Mouse (Mus musculus) heart, embryonic 16.5 days (tissue): ENCODE results near the gene Abhd6. TPM values are rescaled to one million over a fixed set of nuclear protein-coding genes. Genes with fewer than 3 reads are reported as not detected.
"Not testable (repeated sequence)": the region's sequence is repeated elsewhere in the genome, so short reads cannot be mapped to it uniquely, and the experiment has no call there.

Experiments
- ATAC-seq: fragments of 200-750 bp; cut with Nextera tagmentation; replicated peaks from 2 replicates; pipeline ENCODE4 v1.8.0; 2017; ENCODE audit warnings: moderate number of reproducible peaks; ENCODE audit not compliant: insufficient read depth, low FRiP score; ENCODE audit errors: extremely low read depth
- H3K27ac ChIP-seq: fragments of 300-500 bp; sonication (generic); 2 replicates; pipeline ENCODE4 v1.5.1; 2014; ENCODE audit warnings: mild to moderate bottlenecking, low read length, control low read depth, moderate library complexity
- H3K27me3 ChIP-seq: fragments of 300-500 bp; sonication (generic); 2 replicates; pipeline ENCODE4 v1.6.1; 2014; ENCODE audit warnings: low read length, mixed read lengths; ENCODE audit not compliant: control insufficient read depth, insufficient read depth
- H3K36me3 ChIP-seq: fragments of 300-500 bp; sonication (generic); 2 replicates; pipeline ENCODE4 v1.6.1; 2014; ENCODE audit not compliant: control insufficient read depth, insufficient read depth
- H3K4me1 ChIP-seq: fragments of 300-500 bp; sonication (generic); 2 replicates; pipeline ENCODE4 v1.6.1; 2014; ENCODE audit warnings: low read length, mixed read lengths; ENCODE audit not compliant: control insufficient read depth, insufficient read depth
- H3K4me2 ChIP-seq: fragments of 300-500 bp; sonication (generic); 2 replicates; pipeline ENCODE4 v1.6.1; 2014; ENCODE audit warnings: low read depth, mild to moderate bottlenecking, control low read depth, low read length
- H3K4me3 ChIP-seq: fragments of 300-500 bp; sonication (generic); 2 replicates; pipeline ENCODE4 v1.5.1; 2014; ENCODE audit warnings: mild to moderate bottlenecking, control low read depth, low read length
- H3K9ac ChIP-seq: fragments of 300-500 bp; sonication (generic); 2 replicates; pipeline ENCODE4 v1.6.1; 2014; ENCODE audit warnings: low read length, control low read depth
- H3K9me3 ChIP-seq: fragments of 300-500 bp; sonication (generic); replicated peaks from 2 replicates; pipeline ENCODE4 v1.6.1; 2016; ENCODE audit warnings: low read length; ENCODE audit not compliant: control insufficient read depth
- WGBS: fragments of 180-500 bp; shearing (Covaris S2); extraction: QIAGEN DNeasy Blood & Tissue Kit; methylation state at CpG from one replicate; pipeline ENCODE4 v1.1.7; 2014; 5-methylcytosine and 5-hydroxymethylcytosine counted together
- polyA plus RNA-seq: library from polyadenylated mRNA; unstranded; fragments of >200 nt; fragmentation: Nextera tagmentation; extraction: Ambion mirVana; gene quantifications from 2 replicates; pipeline ENCODE4 v1.2.1, GENCODE M21; 2015

Gene Abhd6
- polyA plus RNA-seq, 1 experiment from 2014 or later, result 13.1 TPM

- Histone ChIP-seq H3K9ac (peak overlapping the region; percentile 78), H3K9me3 (no peaks in the 10 kb centered on the region), H3K4me2 (peak overlapping the region; percentile 96), H3K36me3 (no peaks in the 10 kb centered on the region), H3K27ac (0 out of 2 replicates have a peak overlapping the region, but pooled peaks have one; percentile 13), H3K4me3 (peak overlapping the region; percentile 86), H3K27me3 (peaks cover 12% of the 10 kb centered on the region; the same call in 1 of the 2 replicates), H3K4me1 (peaks cover 15% of the 10 kb centered on the region)
- under 1% methylated on average over 23 of the region's 23 CpGs for WGBS
- ATAC-seq, result no peak
These were observed 480 bp downstream of the Abhd6 start for GRCm38 (mm10) chr14:8003093-8003670.

- Histone ChIP-seq H3K4me1 (peaks cover 15% of the 10 kb centered on the region), H3K9ac (peak overlapping the region; percentile 78), H3K9me3 (no peaks in the 10 kb centered on the region), H3K27me3 (peaks cover 12% of the 10 kb centered on the region; the same call in 1 of the 2 replicates), H3K36me3 (no peaks in the 10 kb centered on the region), H3K4me3 (peak overlapping the region; percentile 86), H3K4me2 (peak overlapping the region; percentile 96), H3K27ac (no peak overlapping the region)
- WGBS, result 50% methylated on average over 18 of the region's 18 CpGs
- no peak for ATAC-seq
These were observed 1.3 kb downstream of the Abhd6 start for GRCm38 (mm10) chr14:8003727-8004670.

- peaks cover 15% of the 10 kb centered on the region for H3K4me1 ChIP-seq
- H3K27me3 ChIP-seq, H3K9ac ChIP-seq, ATAC-seq, H3K4me3 ChIP-seq, H3K36me3 ChIP-seq, H3K9me3 ChIP-seq, H3K27ac ChIP-seq, H3K4me2 ChIP-seq: not testable (repeated sequence)
- WGBS, result 68% methylated on average over 3 of the region's 3 CpGs
These were observed 3.4 kb downstream of the Abhd6 start for GRCm38 (mm10) chr14:8006061-8006460.

- no peak overlapping the region for H3K4me2 ChIP-seq
- no peak for ATAC-seq
These were observed 4.4 kb downstream of the Abhd6 start for GRCm38 (mm10) chr14:8007084-8007483.

GRCm38 (mm10) chr14:8007486-8007885, 4.8 kb downstream of the Abhd6 start:
- Histone ChIP-seq H3K27ac (no peak overlapping the region), H3K27me3 (0 out of 2 replicates have a peak, but pooled peaks cover 2% of the 10 kb centered on the region), H3K4me2 (no peak overlapping the region), H3K4me1 (peaks cover 12% of the 10 kb centered on the region), H3K9me3 (no peaks in the 10 kb centered on the region), H3K9ac (no peak overlapping the region), H3K4me3 (no peak overlapping the region), H3K36me3 (no peaks in the 10 kb centered on the region)
- 85% methylated on average over 2 of the region's 2 CpGs for WGBS
- no peak for ATAC-seq

More at GRCm38 (mm10) chr14:8007084-8007483, 4.4 kb downstream of the Abhd6 start:
- no peak overlapping the region for H3K9ac ChIP-seq
- H3K27me3 ChIP-seq, result 0 out of 2 replicates have a peak, but pooled peaks cover 2% of the 10 kb centered on the region
- H3K27ac ChIP-seq, result no peak overlapping the region
- H3K36me3 ChIP-seq, result no peaks in the 10 kb centered on the region
- no peaks in the 10 kb centered on the region for H3K9me3 ChIP-seq
- H3K4me3 ChIP-seq, result no peak overlapping the region
- H3K4me1 ChIP-seq, result peaks cover 15% of the 10 kb centered on the region

- no peak overlapping the region for H3K4me2 ChIP-seq
- peaks cover 12% of the 10 kb centered on the region for H3K4me1 ChIP-seq
- whole genome bisulfite sequencing, result 87% methylated on average over 10 of the region's 10 CpGs
- H3K27ac ChIP-seq, result no peak overlapping the region
- 0 out of 2 replicates have a peak, but pooled peaks cover 2% of the 10 kb centered on the region for H3K27me3 ChIP-seq
- no peak overlapping the region for H3K4me3 ChIP-seq
- H3K36me3 ChIP-seq, result no peaks in the 10 kb centered on the region
- H3K9ac ChIP-seq, result no peak overlapping the region
- H3K9me3 ChIP-seq, result no peaks in the 10 kb centered on the region
- ATAC-seq, result no peak
These were observed 5.2 kb downstream of the Abhd6 start for GRCm38 (mm10) chr14:8007923-8008322.

DNA sequence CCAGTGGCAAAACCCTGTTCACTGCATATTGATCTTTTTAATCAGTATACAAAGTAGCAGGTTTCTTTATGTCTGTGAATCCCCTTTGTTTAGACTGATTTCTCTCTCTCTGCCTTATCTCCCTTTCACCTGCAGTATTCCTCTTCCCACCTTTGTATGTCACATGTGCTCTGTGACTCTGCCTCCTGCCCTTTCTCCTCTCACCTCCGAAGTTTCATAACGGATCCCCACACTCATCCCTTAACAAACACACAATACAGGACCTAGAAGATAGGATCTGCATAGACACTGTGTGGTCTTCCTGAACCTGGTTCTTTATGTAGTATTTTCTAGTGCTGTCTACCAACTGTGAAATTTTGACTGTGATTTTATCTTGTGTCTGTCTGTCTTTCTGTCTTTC, 8.6 kb downstream of the Abhd6 start:
- no peaks in the 10 kb centered on the region for H3K36me3 ChIP-seq
- no peaks in the 10 kb centered on the region for H3K27me3 ChIP-seq
- H3K9ac ChIP-seq, result no peak overlapping the region
- no peak overlapping the region for H3K4me3 ChIP-seq
- no peaks in the 10 kb centered on the region for H3K9me3 ChIP-seq
- no peak overlapping the region for H3K4me2 ChIP-seq
- no peak for ATAC-seq
- H3K4me1 ChIP-seq, result no peaks in the 10 kb centered on the region
- 75% methylated on average over 2 of the region's 2 CpGs for WGBS
- H3K27ac ChIP-seq, result no peak overlapping the region

GRCm38 (mm10) chr14:8011938-8012337, 9.2 kb downstream of the Abhd6 start:
- Histone ChIP-seq H3K9me3 (no peaks in the 10 kb centered on the region), H3K4me2 (no peak overlapping the region), H3K27me3 (no peaks in the 10 kb centered on the region), H3K27ac (no peak overlapping the region), H3K9ac (no peak overlapping the region), H3K36me3 (no peaks in the 10 kb centered on the region), H3K4me3 (no peak overlapping the region), H3K4me1 (no peaks in the 10 kb centered on the region)
- WGBS, result 70% methylated on average over 6 of the region's 6 CpGs
- no peak for ATAC-seq

- no peaks in the 10 kb centered on the region for H3K27me3 ChIP-seq
- H3K36me3 ChIP-seq, result no peaks in the 10 kb centered on the region
- no peak overlapping the region for H3K4me2 ChIP-seq
- no peak for ATAC-seq
- H3K9me3 ChIP-seq, result no peaks in the 10 kb centered on the region
- H3K27ac ChIP-seq, result no peak overlapping the region
- WGBS, result 90% methylated on average over 6 of the region's 6 CpGs
- H3K4me3 ChIP-seq, result no peak overlapping the region
- no peak overlapping the region for H3K9ac ChIP-seq
- H3K4me1 ChIP-seq, result no peaks in the 10 kb centered on the region
These were observed 13.1 kb downstream of the Abhd6 start for GRCm38 (mm10) chr14:8015756-8016155.
